Mouse (Mus musculus): Measurements from ENCODE around the gene Lag3.
"Not testable (repeated sequence)": the region's sequence is repeated elsewhere in the genome, so short reads cannot be mapped to it uniquely, and the experiment has no call there.

GRCm38 (mm10) chr6:124894113-124894512 is 17.4 kb downstream of the Lag3 start:
- TF ChIP-seq CTCF (IDR thresholded peaks at IDR 0.05; ENCODE audit: low read depth, low read length); POLR2A (IDR thresholded peaks at IDR 0.05; ENCODE audit: borderline replicate concordance, low read depth, low read length): not testable (repeated sequence)
